Mouse (Mus musculus) macrophage (primary cell): Measurements from ENCODE around the gene Zfp354b. TPM values are rescaled to one million over a fixed set of nuclear protein-coding genes. Genes with fewer than 3 reads are reported as not detected.

Experiments used
- H3K27ac ChIP-seq: fragments of 350-480 bp; formaldehyde crosslinking; 2 replicates; pipeline ENCODE4 v1.9.0; 2021
- H3K36me3 ChIP-seq: fragments of 350-480 bp; formaldehyde crosslinking; 2 replicates; pipeline ENCODE4 v1.9.0; 2021; ENCODE audit errors: inconsistent target
- H3K4me3 ChIP-seq: fragments of 350-480 bp; formaldehyde crosslinking; 2 replicates; pipeline ENCODE4 v1.9.0; 2021; ENCODE audit errors: inconsistent target
- H3K79me2 ChIP-seq: fragments of 350-480 bp; formaldehyde crosslinking; 2 replicates; pipeline ENCODE4 v1.9.0; 2021; ENCODE audit errors: inconsistent target
- WGBS: methylation state at CpG from one replicate; pipeline ENCODE4 v1.1.7; 2026; ENCODE audit warnings: inconsistent platforms; ENCODE audit not compliant: missing documents; 5-methylcytosine and 5-hydroxymethylcytosine counted together
- polyA plus RNA-seq: library from polyadenylated mRNA; stranded (reverse); fragments of 250-400 nt; gene quantifications from 3 replicates; pipeline ENCODE4 v1.2.4, GENCODE M21; 2018; ENCODE audit warnings: inconsistent platforms
- total RNA-seq, 78 experiments: library from RNA; depleted of rRNA; stranded (reverse); fragments of 250-400 nt; gene quantifications; 1 replicate in 9 of 78; 2 replicates in 24 of 78; 3 replicates in 43 of 78; 4 replicates in 2 of 78; pipeline ENCODE4 v1.2.4; 2018; ENCODE audit warnings: inconsistent platforms in 56 of 78

The Zfp354b gene
- total RNA-seq (2018; cell fraction: chromatin; rRNA removed) = under 1 TPM in 1 of 26 experiments, not detected in 25; 0.35 TPM
- not detected for total RNA-seq (2018; cell fraction: cytosol; rRNA removed)
- total RNA-seq (2018; cell fraction: nucleus; rRNA removed) = not detected
- not detected in 3 replicates for polyA plus RNA-seq

DNA sequence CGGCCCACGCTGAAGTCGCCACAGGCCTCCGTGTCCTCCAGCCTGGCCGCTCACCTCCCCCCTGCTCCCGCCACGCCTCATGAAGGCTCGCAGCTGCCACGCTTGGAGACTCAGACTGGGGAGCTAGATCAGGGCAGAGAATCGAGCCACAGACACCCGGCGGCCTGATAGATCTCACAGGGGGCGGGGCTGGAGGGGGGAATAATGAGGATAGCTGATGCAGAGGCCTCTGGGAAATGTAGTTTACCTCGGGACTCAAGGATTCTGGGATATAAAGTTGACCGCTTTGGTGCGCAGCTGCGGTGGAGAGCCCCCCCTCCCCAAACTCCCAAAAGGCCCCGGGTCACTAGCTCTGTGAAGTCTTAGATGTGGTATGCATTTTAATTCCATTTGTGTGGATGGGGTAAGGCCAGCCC is at the start of gene Zfp354b:
Gene Zfp354b (minus strand): TSS at position 183 of the 416 bp plus-strand sequence.
- no peak within 1 kb of the TSS for H3K27ac ChIP-seq
- H3K79me2 ChIP-seq = no peaks in the 10 kb centered on the region
- no peaks in the 10 kb centered on the region for H3K36me3 ChIP-seq
- WGBS = 0% methylated on average over 17 of the region's 18 CpGs
- peak within 1 kb of the TSS; percentile 15 for H3K4me3 ChIP-seq

DNA sequence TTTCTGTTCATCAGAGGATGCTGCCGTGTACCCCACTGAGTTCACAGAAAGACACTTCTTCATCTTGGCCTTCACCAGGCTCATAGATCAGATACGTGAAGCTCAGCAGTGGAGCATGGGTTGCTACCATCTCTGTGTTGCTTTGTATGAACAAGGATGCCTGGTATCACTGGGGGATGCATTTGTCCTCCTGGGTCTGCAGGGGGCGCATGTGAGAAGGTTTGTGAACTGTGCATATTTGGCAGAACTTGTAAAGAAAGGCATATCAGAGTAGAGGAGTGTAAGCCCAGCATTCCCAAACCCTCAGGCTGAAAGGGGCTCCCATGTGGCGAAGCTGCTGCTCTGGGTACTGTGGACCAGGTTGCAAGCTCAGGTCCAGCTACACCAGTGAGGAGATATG is 45.8 kb upstream of the Zfp354b start:
- Histone ChIP-seq H3K36me3 (no peaks in the 10 kb centered on the region), H3K27ac (no peak overlapping the region)
- 78% methylated on average over 4 of the region's 4 CpGs for WGBS

DNA sequence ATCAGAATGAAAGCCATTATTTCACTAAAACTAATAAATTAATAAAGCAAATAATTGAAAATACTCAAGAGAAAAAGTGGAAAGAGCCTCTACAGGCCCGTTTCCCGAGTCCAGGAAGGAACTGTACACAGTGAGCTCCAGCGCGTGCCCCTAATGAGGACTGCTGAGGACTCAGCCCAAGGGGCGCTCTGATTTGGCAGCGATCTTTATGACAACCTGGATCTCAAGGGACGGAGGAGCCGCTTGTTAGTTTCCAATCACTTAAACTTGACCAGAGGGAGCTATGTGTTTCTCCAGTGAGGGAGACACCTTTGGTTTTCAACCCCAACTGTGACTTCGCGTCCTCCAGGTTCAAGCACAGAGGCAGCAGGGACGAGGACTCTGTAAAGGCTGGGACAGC is 34.8 kb upstream of the Zfp354b start, which contains the start of gene Olfr1378:
Gene Olfr1378 (plus strand): TSS at position 301 of the 400 bp plus-strand sequence.
- Histone ChIP-seq H3K36me3 (no peaks in the 10 kb centered on the region), H3K27ac (no peak within 1 kb of the TSS), H3K79me2 (no peaks in the 10 kb centered on the region), H3K4me3 (no peak within 1 kb of the TSS)
- WGBS = 89% methylated on average over 11 of the region's 11 CpGs

More for the DNA sequence above, 45.8 kb upstream of the Zfp354b start:
- no peak overlapping the region for H3K4me3 ChIP-seq
- H3K79me2 ChIP-seq = no peaks in the 10 kb centered on the region

DNA sequence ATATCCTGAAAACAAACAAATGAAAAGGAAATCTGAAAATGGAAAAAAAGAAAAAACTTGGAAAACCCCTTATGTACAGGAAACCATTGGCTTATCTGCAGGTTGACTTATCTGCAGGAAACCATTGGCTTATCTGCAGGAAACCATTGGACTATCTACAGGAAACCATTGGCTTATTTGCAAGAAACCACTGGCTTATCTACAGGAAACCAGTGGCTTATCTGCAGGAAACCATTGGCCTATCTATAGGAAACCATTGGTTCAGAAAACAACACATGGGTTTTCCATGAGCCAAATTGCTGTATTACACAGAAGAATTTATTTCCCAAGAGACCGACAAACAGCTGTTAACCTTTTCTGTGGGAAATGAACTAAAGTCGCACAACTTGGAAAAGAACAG is 33.5 kb upstream of the Zfp354b start:
- Histone ChIP-seq H3K36me3 (no peaks in the 10 kb centered on the region), H3K79me2 (no peaks in the 10 kb centered on the region), H3K4me3 (no peak overlapping the region), H3K27ac (no peak overlapping the region)
- 0% methylated on average over 2 of the region's 2 CpGs for WGBS

DNA sequence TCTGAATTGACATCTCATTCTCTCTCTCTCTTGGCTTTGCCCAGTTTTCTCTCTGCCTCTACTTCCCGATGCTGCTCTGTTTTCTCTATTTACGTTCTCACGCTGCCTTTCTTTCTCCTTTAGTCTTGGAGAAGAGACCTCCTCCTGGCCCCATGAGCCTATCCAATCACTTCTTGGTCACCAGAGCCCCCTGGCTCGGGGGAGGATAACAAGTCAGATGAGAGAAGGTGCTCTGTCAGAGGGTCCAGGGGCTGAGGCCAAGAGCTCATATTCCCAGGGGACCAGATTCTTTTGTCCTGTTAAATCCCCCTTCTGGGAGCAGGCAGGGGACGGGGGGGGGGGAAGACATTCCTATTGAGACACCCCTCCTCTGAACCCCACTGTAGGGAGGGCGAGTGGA is 22.2 kb upstream of the Zfp354b start, which contains the start of gene Prop1:
Gene Prop1 (minus strand): TSS at position 101 of the 400 bp plus-strand sequence.
- 88% methylated on average over 6 of the region's 6 CpGs for WGBS
- H3K4me3 ChIP-seq = no peak within 1 kb of the TSS
- H3K36me3 ChIP-seq = no peaks in the 10 kb centered on the region
- H3K79me2 ChIP-seq = no peaks in the 10 kb centered on the region
- no peak within 1 kb of the TSS for H3K27ac ChIP-seq

DNA sequence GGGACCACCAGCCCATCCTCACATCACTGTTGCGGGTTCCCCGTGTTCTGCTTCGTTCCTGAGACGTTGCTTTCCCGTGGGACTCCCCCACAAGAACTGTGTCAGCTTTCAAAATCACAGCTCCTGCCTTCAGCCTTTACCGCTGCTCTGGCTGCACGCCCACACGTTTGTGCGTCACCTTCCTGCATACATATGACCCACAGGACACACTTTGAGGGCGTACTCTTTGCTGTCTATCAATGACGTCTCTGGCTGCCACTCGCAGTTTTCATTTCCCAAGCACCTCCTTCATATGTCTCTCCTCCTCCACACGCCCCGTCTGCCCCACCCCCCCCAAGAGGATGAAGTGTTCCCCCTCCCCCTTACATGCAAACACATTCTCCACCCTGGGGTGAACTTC is 20.9 kb upstream of the Zfp354b start:
- WGBS = 38% methylated on average over 12 of the region's 14 CpGs
- Histone ChIP-seq H3K36me3 (no peaks in the 10 kb centered on the region), H3K79me2 (no peaks in the 10 kb centered on the region), H3K27ac (no peak overlapping the region), H3K4me3 (no peak overlapping the region)

DNA sequence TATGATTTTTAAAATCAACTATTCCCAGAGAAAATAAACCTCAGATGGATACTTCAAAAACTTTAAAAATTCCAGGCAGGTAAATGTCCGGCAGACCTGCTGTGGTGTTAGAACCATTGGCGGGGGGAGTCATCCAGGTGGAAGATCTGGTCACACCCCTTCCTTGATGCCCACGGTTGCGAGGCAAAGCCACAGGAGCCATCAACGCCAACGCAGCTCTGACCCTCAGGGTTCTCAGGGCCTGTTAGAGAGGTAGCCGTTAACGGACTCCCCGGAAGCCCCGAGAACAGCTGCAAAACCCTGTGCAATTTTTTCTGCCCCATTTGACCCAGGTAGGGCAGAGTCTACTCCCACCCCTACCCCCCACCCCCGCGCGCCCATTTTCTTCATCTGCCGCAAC is 12.1 kb upstream of the Zfp354b start, which contains the start of gene 4933414I15Rik:
Gene 4933414I15Rik (minus strand): TSS at position 260 of the 400 bp plus-strand sequence.
- 86% methylated on average over 14 of the region's 14 CpGs for WGBS
- Histone ChIP-seq H3K79me2 (no peaks in the 10 kb centered on the region), H3K36me3 (no peaks in the 10 kb centered on the region)

DNA sequence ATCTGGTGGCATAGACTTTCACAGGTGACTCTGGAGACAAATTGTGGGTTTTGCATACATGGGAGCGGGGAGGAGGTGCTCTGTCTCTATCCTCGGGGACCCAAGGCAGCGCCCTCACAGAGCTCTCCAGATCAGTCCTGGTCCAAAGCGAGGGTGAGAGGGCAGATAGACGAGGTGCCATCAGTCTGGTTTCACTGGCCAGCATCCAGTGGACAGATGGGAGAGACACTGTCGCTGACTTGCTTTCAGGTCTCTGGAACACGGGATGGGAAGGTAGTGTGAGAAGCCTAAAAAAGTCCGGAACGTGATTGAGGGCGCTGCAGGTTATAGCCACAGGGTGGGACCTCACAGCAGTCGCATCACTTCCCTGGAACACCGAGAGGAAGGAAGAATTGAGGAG is 11.0 kb upstream of the Zfp354b start:
- H3K27ac ChIP-seq = no peak overlapping the region
- H3K4me3 ChIP-seq = no peak overlapping the region

More for the DNA sequence above, 12.1 kb upstream of the Zfp354b start, which contains the start of gene 4933414I15Rik:
- Histone ChIP-seq H3K27ac (no peak within 1 kb of the TSS), H3K4me3 (no peak within 1 kb of the TSS)

DNA sequence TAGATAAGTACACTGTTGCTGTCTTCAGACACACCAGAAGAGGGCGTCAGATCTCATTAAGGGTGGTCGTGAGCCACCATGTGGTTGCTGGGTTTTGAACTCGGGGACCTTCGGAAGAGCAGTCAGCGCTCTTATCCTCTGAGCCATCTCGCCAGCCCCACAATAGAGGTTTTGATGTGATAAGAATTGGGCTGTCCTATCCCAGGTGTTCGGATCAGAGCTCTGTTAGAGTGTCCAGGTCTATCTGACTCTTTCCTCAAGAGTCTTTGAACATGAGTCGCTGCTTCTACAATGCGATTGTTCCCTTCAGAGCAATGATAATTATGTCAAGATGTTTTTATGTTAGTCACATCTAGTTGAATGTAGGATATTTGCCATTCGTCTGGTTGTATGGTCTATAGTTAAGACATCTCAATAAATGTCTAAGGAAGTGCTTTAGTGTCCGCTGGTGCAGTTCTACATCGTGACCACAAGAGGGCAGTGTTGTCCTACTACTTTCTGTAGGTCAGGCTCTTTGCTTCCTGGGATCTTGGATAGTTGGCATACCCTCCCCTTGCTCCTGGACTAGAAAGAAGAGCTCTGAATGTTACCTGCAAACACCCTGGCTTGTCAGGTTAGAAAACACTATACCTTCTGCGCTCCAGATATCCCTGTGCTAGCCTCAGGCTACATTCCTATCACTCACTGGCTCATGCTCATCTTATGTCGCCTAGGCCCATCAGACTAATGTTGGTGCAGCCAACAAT is 8.4 kb upstream of the Zfp354b start:
- no peak overlapping the region for H3K4me3 ChIP-seq
- no peaks in the 10 kb centered on the region for H3K79me2 ChIP-seq
- H3K27ac ChIP-seq = no peak overlapping the region
- no peaks in the 10 kb centered on the region for H3K36me3 ChIP-seq
- 39% methylated on average over 14 of the region's 14 CpGs for WGBS

More for the DNA sequence above, 11.0 kb upstream of the Zfp354b start:
- WGBS = 57% methylated on average over 12 of the region's 12 CpGs
- no peaks in the 10 kb centered on the region for H3K36me3 ChIP-seq
- H3K79me2 ChIP-seq = no peaks in the 10 kb centered on the region

DNA sequence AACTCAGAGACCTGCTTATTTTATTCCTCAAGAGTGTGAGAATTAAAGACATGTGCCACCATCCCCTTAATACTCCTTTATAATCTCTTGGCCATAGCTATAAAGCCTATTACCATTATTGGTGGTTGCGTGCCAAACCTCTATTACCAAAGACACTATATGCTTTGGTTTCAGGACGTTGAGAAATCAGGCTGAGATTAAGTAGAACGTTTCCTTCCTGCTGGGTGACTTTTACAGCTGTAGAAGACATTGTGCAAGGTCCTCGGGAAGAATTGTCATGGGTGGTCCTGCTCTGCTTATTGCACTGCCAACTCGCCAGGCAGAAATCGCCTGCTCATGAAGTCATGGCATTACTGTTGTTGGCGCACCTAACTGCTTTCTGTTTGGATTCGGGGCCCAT is 7.0 kb upstream of the Zfp354b start:
- Histone ChIP-seq H3K4me3 (no peak overlapping the region), H3K27ac (no peak overlapping the region), H3K36me3 (no peaks in the 10 kb centered on the region), H3K79me2 (no peaks in the 10 kb centered on the region)
- WGBS = 41% methylated on average over 8 of the region's 8 CpGs

DNA sequence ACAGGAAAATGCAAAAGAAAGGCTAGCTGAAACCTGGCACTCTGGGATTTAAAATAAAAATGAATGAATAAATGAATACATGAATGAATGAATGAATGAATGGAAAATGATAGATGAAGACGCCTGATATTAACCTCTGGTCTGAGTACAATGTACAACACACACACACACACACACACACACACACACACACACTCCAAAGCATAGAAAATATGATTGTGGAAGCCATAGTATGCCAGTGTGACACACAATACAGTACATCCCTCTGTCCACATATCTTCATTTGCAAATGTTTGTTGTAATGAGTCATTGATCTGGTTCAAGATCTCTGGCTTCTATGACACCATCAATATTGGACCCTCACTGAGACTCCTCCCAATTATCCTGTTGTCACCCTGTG is 607 bp upstream of the Zfp354b start:
- Histone ChIP-seq H3K27ac (no peak overlapping the region), H3K79me2 (no peaks in the 10 kb centered on the region), H3K36me3 (no peaks in the 10 kb centered on the region), H3K4me3 (no peak overlapping the region)
- WGBS = no CpG with 5 or more reads among the region's 1 CpGs

DNA sequence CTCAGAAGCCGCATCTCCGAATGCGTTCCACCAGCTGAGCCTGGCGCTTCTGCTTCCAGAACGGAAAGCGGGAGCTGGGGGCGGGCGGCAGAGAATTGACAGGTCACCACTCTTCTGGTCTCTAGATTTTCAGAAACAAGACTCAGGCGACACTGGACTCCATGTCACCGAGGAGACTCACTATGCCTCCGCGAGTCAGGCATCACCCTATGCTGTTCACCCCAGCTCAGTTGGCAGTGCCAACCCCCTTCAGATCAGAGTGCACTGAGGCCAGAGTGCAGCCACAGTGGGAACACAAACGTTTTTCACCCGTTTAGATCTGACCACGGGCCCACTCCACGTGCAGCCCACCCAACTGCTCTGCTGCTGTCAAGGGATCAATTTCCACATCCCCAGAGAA is 412 bp downstream of the Zfp354b start:
- Histone ChIP-seq H3K79me2 (no peaks in the 10 kb centered on the region), H3K36me3 (no peaks in the 10 kb centered on the region), H3K4me3 (peak overlapping the region; percentile 15), H3K27ac (no peak overlapping the region)
- WGBS = 5% methylated on average over 16 of the region's 16 CpGs

DNA sequence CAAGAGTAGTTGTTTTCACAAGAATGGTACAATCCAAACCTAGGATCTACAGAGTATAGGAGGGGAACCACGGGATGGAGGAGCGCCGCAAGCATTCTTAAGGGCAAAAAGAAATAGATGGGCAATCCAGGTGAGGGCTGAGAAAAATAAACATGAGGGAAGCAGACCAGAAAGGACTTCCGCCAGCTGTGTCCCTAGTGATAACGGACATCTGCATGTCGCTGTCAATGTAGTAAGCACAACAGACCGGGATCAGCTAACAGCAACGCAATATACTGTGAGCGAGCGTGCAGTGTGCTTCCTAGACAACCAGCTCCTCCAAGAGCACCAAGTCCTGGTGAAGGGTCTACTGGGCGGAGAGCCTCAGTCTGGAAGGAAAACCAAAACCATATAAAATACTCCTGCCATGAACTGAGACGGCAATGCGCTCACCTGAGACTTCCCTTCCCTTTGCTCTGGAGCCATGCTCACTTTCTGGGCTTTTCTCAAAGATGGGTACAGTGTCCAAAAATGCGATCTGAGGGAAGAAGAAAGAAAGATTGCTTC is 891 bp downstream of the Zfp354b start:
- H3K36me3 ChIP-seq = no peaks in the 10 kb centered on the region
- no peaks in the 10 kb centered on the region for H3K79me2 ChIP-seq
- H3K27ac ChIP-seq = no peak overlapping the region
- peak overlapping the region; percentile 15; the same call in 1 of the 2 replicates for H3K4me3 ChIP-seq
- WGBS = 17% methylated on average over 14 of the region's 14 CpGs

DNA sequence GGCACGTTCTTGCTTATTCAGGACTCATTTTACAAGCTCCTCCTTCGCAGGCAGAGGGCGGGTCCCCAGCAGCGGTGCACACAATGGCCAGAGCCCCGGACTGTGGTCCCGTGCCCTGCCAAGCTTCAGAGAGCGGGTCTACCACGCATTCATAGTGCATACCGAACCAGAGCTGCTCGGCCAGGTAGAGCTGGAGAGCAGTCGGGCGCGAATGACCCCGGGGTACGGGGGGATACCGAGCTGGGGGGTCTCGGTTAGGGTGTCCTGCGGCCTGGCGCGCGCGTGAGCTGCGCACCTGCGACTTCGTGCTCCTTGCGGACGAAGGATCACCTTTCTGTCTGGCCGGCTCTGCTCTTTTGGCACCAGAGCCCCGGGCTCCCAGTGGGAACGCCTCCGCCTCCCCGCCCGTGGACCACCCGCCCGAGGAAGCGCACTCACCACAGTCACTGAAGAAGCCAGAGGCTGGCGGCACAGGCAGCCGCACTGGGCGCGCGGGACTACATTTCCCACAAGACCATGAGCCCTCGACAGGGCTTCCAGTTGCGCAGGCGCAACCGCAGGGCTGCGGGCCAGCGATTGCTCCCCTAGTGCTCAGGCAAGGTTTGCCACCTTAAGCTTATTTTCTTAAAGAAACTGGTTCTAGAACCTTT is 15.6 kb downstream of the Zfp354b start, which contains the start of gene Zfp2:
Gene Zfp2 (minus strand): TSS at position 495 of the 650 bp plus-strand sequence.
- no peak within 1 kb of the TSS for H3K27ac ChIP-seq
- H3K36me3 ChIP-seq = no peaks in the 10 kb centered on the region
- no peaks in the 10 kb centered on the region for H3K79me2 ChIP-seq
- 3% methylated on average over 45 of the region's 47 CpGs for WGBS
- peak within 1 kb of the TSS; percentile 19; the same call in 1 of the 2 replicates for H3K4me3 ChIP-seq
